Mouse (Mus musculus) kidney, embryonic 14.5 days (tissue): ENCODE results near the gene Gm49369. TPM values are rescaled to one million over a fixed set of nuclear protein-coding genes. Genes with fewer than 3 reads are reported as not detected.
"Not testable (repeated sequence)": the region's sequence is repeated elsewhere in the genome, so short reads cannot be mapped to it uniquely, and the experiment has no call there.

ENCODE experiments used
- ATAC-seq: fragments of 200-750 bp; cut with Nextera tagmentation; 2 replicates; pipeline ENCODE4 v1.8.0; 2017; ENCODE audit warnings: moderate number of reproducible peaks, mild to moderate bottlenecking, moderate TSS enrichment, moderate library complexity; ENCODE audit not compliant: low FRiP score, low TSS enrichment
- H3K27ac ChIP-seq: fragments of 300-500 bp; sonication (generic); 2 replicates; pipeline ENCODE4 v1.5.1; 2014; ENCODE audit warnings: low read depth, mild to moderate bottlenecking, low read length, moderate library complexity, mixed read lengths
- H3K27me3 ChIP-seq: fragments of 300-500 bp; sonication (generic); 2 replicates; pipeline ENCODE4 v1.6.1; 2014; ENCODE audit warnings: mild to moderate bottlenecking, low read length; ENCODE audit not compliant: control insufficient read depth, insufficient read depth
- H3K36me3 ChIP-seq: fragments of 300-500 bp; sonication (generic); 2 replicates; pipeline ENCODE4 v1.6.1; 2014; ENCODE audit warnings: low read length, mixed read lengths; ENCODE audit not compliant: control insufficient read depth, insufficient read depth
- H3K4me1 ChIP-seq: fragments of 300-500 bp; sonication (generic); 2 replicates; pipeline ENCODE4 v1.6.1; 2014; ENCODE audit warnings: low read length, mixed read lengths; ENCODE audit not compliant: control insufficient read depth, insufficient read depth
- H3K4me2 ChIP-seq: fragments of 300-500 bp; sonication (generic); replicated peaks from 2 replicates; pipeline ENCODE4 v1.6.1; 2014; ENCODE audit warnings: low read depth, mild to moderate bottlenecking, low read length
- H3K4me3 ChIP-seq: fragments of 300-500 bp; sonication (generic); 2 replicates; pipeline ENCODE4 v1.5.1; 2014; ENCODE audit warnings: mild to moderate bottlenecking, low read length
- H3K9ac ChIP-seq: fragments of 300-500 bp; sonication (generic); 2 replicates; pipeline ENCODE4 v1.6.1; 2014; ENCODE audit warnings: low read depth, mild to moderate bottlenecking, low read length, moderate library complexity
- H3K9me3 ChIP-seq: fragments of 300-500 bp; sonication (generic); 2 replicates; pipeline ENCODE4 v1.6.1; 2016; ENCODE audit warnings: low read length; ENCODE audit not compliant: control insufficient read depth
- WGBS: fragments of 180-500 bp; shearing (Covaris S2); extraction: QIAGEN DNeasy Blood & Tissue Kit; methylation state at CpG from one replicate; pipeline ENCODE4 v1.1.7; 2014; 5-methylcytosine and 5-hydroxymethylcytosine counted together
- polyA plus RNA-seq: library from polyadenylated mRNA; unstranded; fragments of >200 nt; fragmentation: Nextera tagmentation; extraction: Ambion mirVana; gene quantifications from 2 replicates; pipeline ENCODE4 v1.2.1, GENCODE M21; 2014

The Gm49369 gene
- polyA plus RNA-seq, 1 experiment from 2014 or later = not detected

GRCm38 (mm10) chr7:142332741-142333140 lies 49.7 kb downstream of the Gm49369 start:
- H3K27ac ChIP-seq, ATAC-seq, H3K4me2 ChIP-seq, H3K36me3 ChIP-seq, H3K9me3 ChIP-seq, H3K9ac ChIP-seq, H3K4me3 ChIP-seq, H3K27me3 ChIP-seq: not testable (repeated sequence)
- H3K4me1 ChIP-seq = peaks cover 18% of the 10 kb centered on the region
- WGBS = 83% methylated on average over 2 of the region's 9 CpGs

DNA sequence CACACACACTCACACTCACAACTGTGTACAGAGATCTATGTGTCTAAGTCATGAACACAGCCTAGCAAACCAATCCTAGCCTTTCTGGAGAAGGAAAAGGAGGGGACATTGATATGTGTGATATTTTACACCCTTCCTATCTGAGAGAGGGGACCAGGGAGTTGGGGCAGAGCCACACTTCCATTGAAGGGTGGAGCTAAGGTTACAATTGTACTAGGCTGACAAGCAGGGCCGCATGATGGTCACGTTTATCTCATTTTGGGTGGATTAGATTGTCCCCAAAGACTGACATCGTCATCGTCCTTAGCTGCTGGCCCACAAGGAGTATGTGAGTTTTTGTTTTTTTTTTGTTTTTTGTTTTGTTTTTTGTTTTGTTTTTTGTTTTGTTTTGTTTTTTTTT lies 51.2 kb downstream of the Gm49369 start:
- Histone ChIP-seq H3K4me3 (no peak overlapping the region), H3K27ac (no peak overlapping the region), H3K9me3 (no peaks in the 10 kb centered on the region), H3K9ac (no peak overlapping the region), H3K27me3 (no peaks in the 10 kb centered on the region), H3K4me1 (peaks cover 18% of the 10 kb centered on the region), H3K36me3 (no peaks in the 10 kb centered on the region), H3K4me2 (no peak overlapping the region)
- ATAC-seq = no peak
- 79% methylated on average over 4 of the region's 4 CpGs for WGBS

DNA sequence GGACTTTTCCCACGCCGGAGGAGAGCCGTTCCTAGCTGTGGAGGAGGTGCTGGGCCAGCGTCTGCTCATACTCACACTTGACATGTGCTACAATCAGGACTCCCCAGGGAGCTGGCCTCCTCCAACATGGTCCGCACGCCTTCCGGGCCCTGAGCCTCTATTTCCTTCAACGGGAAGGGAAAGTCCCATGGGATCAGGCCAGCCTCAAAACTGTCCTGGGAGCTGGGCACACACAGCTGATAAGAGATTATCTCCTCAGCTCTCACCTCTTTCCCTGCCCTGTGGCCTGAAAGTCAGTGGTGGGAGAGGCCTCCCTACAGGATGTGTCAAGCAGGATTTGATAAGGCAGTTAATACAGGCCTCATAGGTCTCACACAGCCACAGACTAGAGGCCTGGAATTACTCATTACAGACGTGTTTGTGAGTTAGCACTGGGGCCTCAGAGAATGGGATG lies 52.2 kb downstream of the Gm49369 start:
- no peaks in the 10 kb centered on the region for H3K36me3 ChIP-seq
- H3K9me3 ChIP-seq = no peaks in the 10 kb centered on the region
- no peak overlapping the region for H3K9ac ChIP-seq
- no peak overlapping the region for H3K4me3 ChIP-seq
- H3K27ac ChIP-seq = 0 out of 2 replicates have a peak overlapping the region, but pooled peaks have one; percentile 9
- WGBS = 35% methylated on average over 9 of the region's 9 CpGs
- H3K27me3 ChIP-seq = no peaks in the 10 kb centered on the region
- ATAC-seq = peak; percentile 66
- H3K4me2 ChIP-seq = no peak overlapping the region
- H3K4me1 ChIP-seq = peaks cover 18% of the 10 kb centered on the region

GRCm38 (mm10) chr7:142328507-142328906 lies 54.0 kb downstream of the Gm49369 start:
- Histone ChIP-seq H3K27ac (no peak overlapping the region), H3K36me3 (no peaks in the 10 kb centered on the region), H3K4me1 (peaks cover 18% of the 10 kb centered on the region), H3K27me3 (no peaks in the 10 kb centered on the region), H3K4me2 (no peak overlapping the region), H3K4me3 (no peak overlapping the region), H3K9me3 (no peaks in the 10 kb centered on the region), H3K9ac (no peak overlapping the region)
- no peak for ATAC-seq
- 45% methylated on average over 3 of the region's 3 CpGs for WGBS

GRCm38 (mm10) chr7:142326714-142327445 lies 55.6 kb downstream of the Gm49369 start:
- WGBS = 50% methylated on average over 9 of the region's 9 CpGs
- no peak overlapping the region for H3K4me2 ChIP-seq
- H3K4me1 ChIP-seq = peaks cover 18% of the 10 kb centered on the region
- H3K36me3 ChIP-seq = no peaks in the 10 kb centered on the region
- H3K27me3 ChIP-seq = no peaks in the 10 kb centered on the region
- H3K27ac ChIP-seq = peak overlapping the region; percentile 10; the same call in 1 of the 2 replicates
- no peak overlapping the region for H3K9ac ChIP-seq
- H3K9me3 ChIP-seq = no peaks in the 10 kb centered on the region
- H3K4me3 ChIP-seq = no peak overlapping the region
- ATAC-seq = no peak

- WGBS = 92% methylated on average over 12 of the region's 12 CpGs
- no peak for ATAC-seq
- H3K4me1 ChIP-seq = peaks cover 5% of the 10 kb centered on the region; the same call in 1 of the 2 replicates
Measured at GRCm38 (mm10) chr7:142323396-142324117, 58.9 kb downstream of the Gm49369 start.

GRCm38 (mm10) chr7:142322641-142323040 lies 59.8 kb downstream of the Gm49369 start:
- Histone ChIP-seq H3K9me3 (no peaks in the 10 kb centered on the region), H3K27ac (no peak overlapping the region), H3K27me3 (no peaks in the 10 kb centered on the region), H3K9ac (no peak overlapping the region), H3K4me2 (no peak overlapping the region), H3K4me1 (peaks cover 5% of the 10 kb centered on the region; the same call in 1 of the 2 replicates), H3K4me3 (no peak overlapping the region), H3K36me3 (no peaks in the 10 kb centered on the region)
- 86% methylated on average over 6 of the region's 6 CpGs for WGBS
- no peak for ATAC-seq

More at GRCm38 (mm10) chr7:142323396-142324117, 58.9 kb downstream of the Gm49369 start:
- Histone ChIP-seq H3K36me3 (no peaks in the 10 kb centered on the region), H3K9me3 (no peaks in the 10 kb centered on the region), H3K4me2 (no peak overlapping the region), H3K27me3 (no peaks in the 10 kb centered on the region), H3K27ac (no peak overlapping the region), H3K9ac (no peak overlapping the region), H3K4me3 (no peak overlapping the region)

- not testable (repeated sequence) for H3K4me3 ChIP-seq, H3K27me3 ChIP-seq, H3K4me2 ChIP-seq, H3K36me3 ChIP-seq, H3K9ac ChIP-seq, H3K9me3 ChIP-seq, H3K4me1 ChIP-seq, H3K27ac ChIP-seq, ATAC-seq
- 57% methylated on average over 3 of the region's 10 CpGs for WGBS
Measured at GRCm38 (mm10) chr7:142321637-142322306, 60.7 kb downstream of the Gm49369 start.
